Mouse (Mus musculus): Measurements from ENCODE around the gene BC005624.

Gene BC005624

GRCm38 (mm10) chr2:30998443-30999260 lies 16.7 kb upstream of the BC005624 start:
- ChIA-PET CTCF (interaction anchor here in 1 of 4 experiments (0.6 kb wide), 1 partner anchor 478 kb away, joined by 3 read pairs; no protein-coding TSS in a partner anchor), POLR2A (interaction anchor here in 3 of 4 experiments (0.6 to 2.6 kb wide), 7 partner anchors 9 to 543 kb away, joined by 3 to 13 read pairs (median 5); no protein-coding TSS in a partner anchor)

GRCm38 (mm10) chr2:30995432-30995996 lies 13.5 kb upstream of the BC005624 start:
- ChIA-PET CTCF (interaction anchor here in 1 of 4 experiments (1.6 kb wide), 1 partner anchor 24 kb away, joined by 4 read pairs; no protein-coding TSS in a partner anchor), POLR2A (interaction anchor here in 2 of 4 experiments (0.6 to 1.6 kb wide), 7 partner anchors 10 to 585 kb away, joined by 3 to 6 read pairs (median 3); no protein-coding TSS in a partner anchor)

- CTCF ChIA-PET, result no interaction called here
Measured at GRCm38 (mm10) chr2:30994853-30995252, 12.9 kb upstream of the BC005624 start.

DNA sequence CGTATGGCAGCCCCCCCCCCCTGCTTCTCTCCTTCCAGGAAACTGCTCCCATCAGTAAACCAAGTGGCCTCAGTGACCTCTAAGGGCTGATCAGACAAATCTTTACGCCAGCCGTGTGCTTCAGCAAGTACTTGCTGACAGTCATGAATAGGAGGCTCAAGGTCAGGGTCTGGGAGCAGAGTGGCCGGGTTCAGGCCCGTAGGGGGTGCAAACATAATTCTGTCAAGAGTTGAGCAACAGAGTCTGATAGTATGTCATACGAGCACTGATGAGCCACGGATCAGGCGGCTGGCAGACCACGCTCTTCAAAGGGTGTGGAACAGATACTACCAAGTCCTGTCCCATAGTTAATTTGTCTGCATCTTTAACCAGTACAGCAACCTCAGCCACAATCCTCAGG lies 8.2 kb upstream of the BC005624 start:
- POLR2A ChIA-PET, result interaction anchor here in 2 of 4 experiments (0.6 to 1.3 kb wide), 3 partner anchors 24 to 158 kb away, joined by 3 to 4 read pairs (median 3); no protein-coding TSS in a partner anchor
- CTCF ChIA-PET, result interaction anchor here in 1 of 4 experiments (1.6 kb wide), 1 partner anchor 31 kb away, joined by 3 read pairs; no protein-coding TSS in a partner anchor

More at GRCm38 (mm10) chr2:30994853-30995252, 12.9 kb upstream of the BC005624 start:
- POLR2A ChIA-PET, result interaction anchor here in 2 of 4 experiments (0.9 to 1.6 kb wide), 5 partner anchors 9 to 128 kb away, joined by 3 to 6 read pairs (median 3); no protein-coding TSS in a partner anchor

DNA sequence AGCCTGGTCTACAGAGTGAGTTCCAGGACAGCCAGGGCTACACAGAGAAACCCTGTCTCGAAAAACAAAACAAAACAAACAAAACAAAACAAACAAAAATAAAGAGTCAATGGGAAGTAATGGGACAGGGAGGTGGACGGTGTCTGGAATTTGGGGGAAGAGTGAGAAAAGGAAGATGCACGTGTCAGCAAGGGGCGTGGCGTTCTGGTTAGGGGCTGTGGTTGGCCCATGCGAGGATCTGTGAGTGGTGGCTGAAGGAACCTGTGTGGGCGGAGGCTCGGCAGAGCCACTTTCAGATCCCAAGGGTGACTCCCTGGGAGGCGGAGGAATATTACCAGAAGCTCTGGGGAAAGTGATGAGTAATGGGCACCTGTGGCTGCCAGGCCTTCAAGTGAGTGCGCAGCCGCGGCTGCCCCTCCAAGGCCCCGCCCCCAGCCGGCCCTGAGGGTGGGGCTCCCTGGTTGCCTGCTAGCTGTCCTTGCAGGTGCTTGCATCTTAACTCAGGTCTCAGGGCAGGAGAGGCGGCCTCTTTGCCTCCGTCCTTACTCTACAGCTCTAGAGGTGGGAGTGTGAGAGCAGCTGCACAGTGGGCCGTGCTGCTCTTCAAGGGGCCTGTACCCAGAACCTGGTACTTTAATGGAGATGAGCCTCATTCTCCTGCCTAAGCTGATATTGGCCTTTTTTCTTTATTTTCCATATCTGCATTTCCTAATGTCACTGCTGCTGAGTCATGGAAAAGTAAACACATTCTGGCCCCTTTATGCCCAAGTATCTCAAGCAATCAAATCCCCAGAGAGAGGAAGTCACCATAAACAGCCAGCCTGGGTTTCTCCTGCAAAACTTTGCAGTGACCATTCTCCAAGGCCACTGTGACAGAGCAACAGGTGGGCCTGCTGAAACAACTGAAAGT lies 3.4 kb upstream of the BC005624 start:
- ChIA-PET CTCF (interaction anchor here in 2 of 4 experiments (0.7 to 1.3 kb wide), 3 partner anchors 33 to 306 kb away, joined by 3 read pairs; partner anchors contain the start of gene Tor1b (in 1 of the 2)), POLR2A (interaction anchor here (0.6 to 2.3 kb wide), 52 partner anchors 9 to 1297 kb away, joined by 3 to 11 read pairs (median 4); partner anchors contain the start of genes Tor1b (in 3 of the 4), Fnbp1 (in 2 of the 4), Ntmt1 (in 2 of the 4) and Tor1a (in 2 of the 4))

DNA sequence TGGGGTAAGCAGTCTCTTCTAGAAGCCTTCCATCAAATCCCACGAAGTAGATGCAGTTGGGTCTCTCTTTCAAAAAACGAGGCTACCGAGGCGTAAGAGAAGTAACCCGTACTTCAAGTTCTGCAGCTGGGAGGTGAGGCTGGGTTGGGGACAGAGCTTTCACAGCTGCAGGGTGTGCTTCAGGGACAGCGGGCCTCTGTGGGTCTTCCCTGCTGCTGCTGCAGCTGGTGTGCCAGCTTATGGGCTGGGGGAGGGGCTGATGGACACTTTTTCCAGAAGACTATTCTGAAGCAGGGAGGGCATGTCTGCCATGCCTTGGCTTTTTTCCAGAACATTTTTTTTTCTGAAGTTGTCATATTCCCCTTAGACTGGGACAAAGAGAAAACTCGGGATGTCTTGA lies 1.0 kb upstream of the BC005624 start:
- CTCF ChIA-PET, result interaction anchor here in 1 of 4 experiments (1.1 to 1.5 kb wide), 2 partner anchors 16 to 54 kb away, joined by 4 to 5 read pairs; partner anchors contain the start of genes Ptges and Tor1a
- POLR2A ChIA-PET, result interaction anchor here in 3 of 4 experiments (0.5 to 1.8 kb wide), 18 partner anchors 12 to 560 kb away, joined by 3 to 11 read pairs (median 4); partner anchors contain the start of genes Fnbp1 (in 2 of the 3) and Tor1b (in 1 of the 3)

DNA sequence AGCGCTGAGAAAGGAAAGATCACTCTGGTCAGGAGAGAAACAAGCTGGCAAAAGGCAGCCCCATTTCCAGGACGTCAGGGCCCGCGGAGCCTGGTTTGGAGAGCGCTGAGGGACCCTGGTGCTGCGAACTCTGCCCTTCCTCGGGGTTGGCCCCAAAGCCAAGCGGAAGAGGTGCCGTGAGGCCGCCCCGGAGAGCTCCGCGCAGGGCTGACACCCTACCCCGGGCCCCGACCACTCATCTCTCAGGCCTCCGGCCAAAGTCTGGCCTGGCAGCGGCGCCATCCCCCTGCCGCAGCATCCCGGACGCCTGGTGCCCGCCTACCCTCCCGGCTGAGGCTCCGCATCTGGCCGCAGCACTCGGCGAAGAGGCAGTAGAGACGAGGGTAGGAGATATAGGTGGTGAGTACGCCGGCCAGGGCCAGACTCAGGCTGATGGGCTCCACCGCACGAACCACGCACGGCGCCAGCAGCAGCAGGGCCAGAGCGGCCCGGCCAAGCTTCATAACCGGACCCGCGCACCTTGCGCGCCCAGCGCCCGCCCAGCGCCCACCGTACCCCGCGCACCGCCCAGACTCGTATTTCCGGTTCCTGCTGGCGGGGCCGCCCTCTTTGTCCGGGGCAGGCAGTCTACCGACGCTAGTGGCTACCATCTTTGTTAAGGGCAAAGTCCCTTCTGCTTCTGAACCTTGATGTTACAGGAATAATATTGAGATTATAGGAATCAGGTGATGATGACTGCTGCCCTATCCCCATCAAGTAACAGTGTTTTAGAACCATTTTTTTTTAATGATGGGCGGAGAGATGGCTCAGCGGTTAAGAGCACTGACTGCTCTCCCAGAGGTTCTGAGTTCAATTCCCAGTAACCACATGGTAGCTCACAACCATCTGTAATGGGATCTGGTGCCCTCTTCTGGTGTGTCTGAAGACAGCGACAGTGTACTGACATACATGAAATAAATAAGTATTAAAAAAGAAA lies 14.4 kb downstream of the BC005624 start, which contains the start of gene Tor1a:
TSS of gene Tor1a (minus strand) at position 582 of the 976 bp plus-strand sequence.
- CTCF ChIA-PET, result interaction anchor here (0.5 to 1.6 kb wide), 13 partner anchors 15 to 1081 kb away, joined by 3 to 5 read pairs (median 3); partner anchors contain the start of genes Ptges (in 2 of the 4), Tor1b (in 1 of the 4) and Usp20 (in 1 of the 4)
- POLR2A ChIA-PET, result interaction anchor here (0.6 to 2.0 kb wide), 28 partner anchors 8 to 502 kb away, joined by 3 to 12 read pairs (median 5); partner anchors contain the start of genes Tor1b (in 4 of the 4), Fnbp1 (in 2 of the 4), BC005624 (in 1 of the 4) and Ntmt1 (in 1 of the 4)

- POLR2A ChIA-PET, result interaction anchor here (0.8 to 2.0 kb wide), 22 partner anchors 8 to 175 kb away, joined by 3 to 12 read pairs (median 5); partner anchors contain the start of genes Tor1b (in 4 of the 4), Fnbp1 (in 2 of the 4), BC005624 (in 1 of the 4) and Ntmt1 (in 1 of the 4)
- CTCF ChIA-PET, result interaction anchor here in 3 of 4 experiments (1.0 to 1.6 kb wide), 4 partner anchors 16 to 172 kb away, joined by 3 to 4 read pairs (median 4); partner anchors contain the start of genes Ptges (in 1 of the 3) and Usp20 (in 1 of the 3)
Measured at GRCm38 (mm10) chr2:30966826-30967225, 15.2 kb downstream of the BC005624 start.

DNA sequence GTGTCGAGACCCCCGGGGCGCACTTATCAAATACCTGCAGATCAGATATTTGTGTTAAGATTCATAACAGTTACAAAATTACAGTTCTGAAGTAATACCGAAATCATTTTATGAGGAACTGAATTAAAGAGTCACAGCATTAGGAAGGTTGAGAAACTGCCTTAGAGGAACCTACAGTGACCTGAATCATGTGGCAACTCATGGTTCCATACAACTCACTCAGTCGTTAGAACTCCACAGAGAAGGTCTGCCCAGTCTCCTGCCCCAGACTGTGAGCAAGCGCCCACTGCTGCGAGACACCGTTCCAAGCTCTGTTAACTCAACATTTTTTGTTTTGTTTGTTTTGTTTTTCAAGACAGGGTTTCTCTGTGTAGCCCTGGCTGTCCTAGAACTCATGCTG lies 16.4 kb downstream of the BC005624 start:
- ChIA-PET CTCF (no interaction called here), POLR2A (interaction anchor here in 2 of 4 experiments (0.6 to 5.0 kb wide), 7 partner anchors 12 to 254 kb away, joined by 3 to 39 read pairs (median 3); partner anchors contain the start of genes Tor1b (in 2 of the 2) and Ntmt1 (in 1 of the 2))

GRCm38 (mm10) chr2:30962570-30963254 lies 19.3 kb downstream of the BC005624 start:
- POLR2A ChIA-PET, result interaction anchor here in 3 of 4 experiments (0.6 to 5.0 kb wide), 10 partner anchors 9 to 488 kb away, joined by 3 to 39 read pairs (median 4); partner anchors contain the start of genes Tor1b (in 3 of the 3), Ier5l (in 1 of the 3) and Ntmt1 (in 1 of the 3)

GRCm38 (mm10) chr2:30959856-30960255 lies 22.1 kb downstream of the BC005624 start:
- ChIA-PET POLR2A (interaction anchor here in 2 of 4 experiments (0.6 to 1.7 kb wide), 7 partner anchors 11 to 199 kb away, joined by 3 to 9 read pairs (median 3); no protein-coding TSS in a partner anchor), CTCF (interaction anchor here in 2 of 4 experiments (0.6 to 1.1 kb wide), 3 partner anchors 17 to 510 kb away, joined by 3 to 11 read pairs (median 3); no protein-coding TSS in a partner anchor)

More at GRCm38 (mm10) chr2:30962570-30963254, 19.3 kb downstream of the BC005624 start:
- CTCF ChIA-PET, result interaction anchor here in 3 of 4 experiments (0.5 to 1.5 kb wide), 3 partner anchors 20 to 77 kb away, joined by 3 to 4 read pairs (median 3); no protein-coding TSS in a partner anchor

- CTCF ChIA-PET, result interaction anchor here in 2 of 4 experiments (0.5 to 0.9 kb wide), 3 partner anchors 16 to 605 kb away, joined by 3 read pairs; no protein-coding TSS in a partner anchor
- POLR2A ChIA-PET, result interaction anchor here in 3 of 4 experiments (0.6 to 2.6 kb wide), 13 partner anchors 9 to 321 kb away, joined by 3 to 12 read pairs (median 6); partner anchors contain the start of gene Tor1a (in 3 of the 3)
Measured at GRCm38 (mm10) chr2:30958726-30959125, 23.3 kb downstream of the BC005624 start.

GRCm38 (mm10) chr2:30957511-30957910 lies 24.5 kb downstream of the BC005624 start:
- CTCF ChIA-PET, result interaction anchor here in 1 of 4 experiments (0.6 kb wide), 1 partner anchor 172 kb away, joined by 6 read pairs; no protein-coding TSS in a partner anchor
- POLR2A ChIA-PET, result interaction anchor here (0.6 to 2.6 kb wide), 11 partner anchors 10 to 486 kb away, joined by 3 to 12 read pairs (median 4); partner anchors contain the start of gene Tor1a (in 2 of the 4)

- ChIA-PET CTCF (interaction anchor here in 3 of 4 experiments (0.5 to 1.2 kb wide), 3 partner anchors 8 to 134 kb away, joined by 3 to 7 read pairs (median 4); no protein-coding TSS in a partner anchor), POLR2A (interaction anchor here in 2 of 4 experiments (0.7 to 3.9 kb wide), 9 partner anchors 9 to 173 kb away, joined by 3 to 39 read pairs (median 3); partner anchors contain the start of gene Usp20 (in 1 of the 2))
Measured at GRCm38 (mm10) chr2:30954797-30955196, 27.2 kb downstream of the BC005624 start.

Data from embryonic stem cell, embryonic (primary cell).